Mouse (Mus musculus) adrenal gland, postnatal 36 days (tissue): Measurements from ENCODE around the gene Donson. TPM values are rescaled to one million over a fixed set of nuclear protein-coding genes. Genes with fewer than 3 reads are reported as not detected.

Experiments used
- DNase-seq, 2 experiments: peaks; one replicate each; pipeline ENCODE4 v3.0.0; 2021; ENCODE audit warnings: mixed read lengths in 1 of 2
- long read RNA-seq, 2 experiments: library from polyadenylated mRNA; stranded (forward); transcript quantifications; one replicate each; pipeline ENCODE4 v2.0.0; 2021; ENCODE audit warnings: borderline sequencing depth in 2 of 2
- total RNA-seq, 2 experiments: library from RNA; stranded (reverse); gene quantifications; 2 replicates each; pipeline ENCODE4 v1.2.3; 2021

Donson gene
- 1 to 10 TPM; 5.3 to 5.4 TPM for total RNA-seq
- long read RNA-seq, experiment 1, transcript Donson-201 (10 exons, 2,365 nt), result major isoform, 5 of 7 reads
- long read RNA-seq, experiment 1, partial matches to known transcripts, result 0 of 7 reads
- long read RNA-seq, experiment 1, other reads (novel, unspliced or antisense), result 1 of 7 reads
- long read RNA-seq, experiment 2, result 0 reads

GRCm38 (mm10) chr16:91688619-91689334, at the start of gene Donson:
TSS of gene Donson (minus strand) at chr16:91688770.
- DNase-seq, result peak; percentile 97 to 99

- DNase-seq, result no peak
Measured at GRCm38 (mm10) chr16:91736046-91736816, 47.7 kb upstream of the Donson start.

GRCm38 (mm10) chr16:91734771-91735170, 46.2 kb upstream of the Donson start:
- peak; percentile 9 to 49 for DNase-seq

- DNase-seq, result no peak
Measured at GRCm38 (mm10) chr16:91732816-91733215, 44.2 kb upstream of the Donson start.

GRCm38 (mm10) chr16:91730446-91730845, 41.9 kb upstream of the Donson start:
- peak in 1 of 2 experiments; percentile 27 for DNase-seq

- peak; percentile 35 to 68 for DNase-seq
Measured at GRCm38 (mm10) chr16:91729821-91730441, 41.4 kb upstream of the Donson start.

- peak; percentile 99 for DNase-seq
Measured at GRCm38 (mm10) chr16:91729066-91729482, 40.5 kb upstream of the Donson start, which contains the start of gene Itsn1. TSS of gene Itsn1 (plus strand) at chr16:91729281.

GRCm38 (mm10) chr16:91728123-91729065, 39.8 kb upstream of the Donson start, which contains the start of gene Cryzl1:
TSS of gene Cryzl1 (minus strand) at chr16:91728975.
- peak; percentile 97 to 98 for DNase-seq

GRCm38 (mm10) chr16:91727433-91727832, 38.9 kb upstream of the Donson start:
- peak; percentile 32 to 46 for DNase-seq

- peak; percentile 66 to 76 for DNase-seq
Measured at GRCm38 (mm10) chr16:91724247-91724646, 35.7 kb upstream of the Donson start.

GRCm38 (mm10) chr16:91717399-91717798, 28.8 kb upstream of the Donson start:
- no peak for DNase-seq

- peak in 1 of 2 experiments; percentile 10 for DNase-seq
Measured at GRCm38 (mm10) chr16:91716927-91717349, 28.4 kb upstream of the Donson start.

- DNase-seq, result no peak
Measured at GRCm38 (mm10) chr16:91710241-91710640, 21.7 kb upstream of the Donson start.

- no peak for DNase-seq
Measured at GRCm38 (mm10) chr16:91704603-91705340, 16.2 kb upstream of the Donson start.

GRCm38 (mm10) chr16:91702771-91703188, 14.2 kb upstream of the Donson start:
- no peak for DNase-seq

- no peak for DNase-seq
Measured at GRCm38 (mm10) chr16:91701908-91702307, 13.3 kb upstream of the Donson start.

GRCm38 (mm10) chr16:91698995-91699394, 10.4 kb upstream of the Donson start:
- no peak for DNase-seq

GRCm38 (mm10) chr16:91695108-91695755, 6.7 kb upstream of the Donson start:
- DNase-seq, result no peak

- DNase-seq, result peak; percentile 79 to 86
Measured at GRCm38 (mm10) chr16:91694455-91695084, 6.0 kb upstream of the Donson start.
